Mouse (Mus musculus): ENCODE results near the gene Acvr2b. TPM values are rescaled to one million over a fixed set of nuclear protein-coding genes. Genes with fewer than 3 reads are reported as not detected.

Acvr2b gene
- polyA plus RNA-seq, 1 experiment from 2014 or later = 106 TPM

GRCm38 (mm10) chr9:119419852-119420438 lies 18.0 kb downstream of the Acvr2b start:
- Histone ChIP-seq H3K9me3 (ENCODE audit: control insufficient read depth, low read length) (no peaks in the 10 kb centered on the region), H3K9ac (ENCODE audit: low read length) (no peak overlapping the region), H3K4me3 (ENCODE audit: low read depth, low read length) (no peak overlapping the region), H3K27ac (ENCODE audit: low read depth, low read length) (no peak overlapping the region), H3K4me1 (replicated peaks; ENCODE audit: control insufficient read depth, insufficient read depth, low read length) (peaks cover 6% of the 10 kb centered on the region; the same call in 1 of the 2 replicates), H3K4me2 (ENCODE audit: low read depth, low read length, severe bottlenecking) (no peak overlapping the region), H3K27me3 (ENCODE audit: control insufficient read depth, insufficient read depth, low read length) (no peaks in the 10 kb centered on the region), H3K36me3 (ENCODE audit: control insufficient read depth, insufficient read depth, low read length) (no peaks in the 10 kb centered on the region; the same call in 1 of the 2 replicates)
- ATAC-seq (replicated peaks; ENCODE audit: low FRiP score) (no peak), DNase-seq (ENCODE audit: low spot score) (no peak)
- WGBS = 87% methylated on average over 12 of the region's 12 CpGs

GRCm38 (mm10) chr9:119425217-119425975 lies 23.5 kb downstream of the Acvr2b start:
- DNase-seq (ENCODE audit: low spot score) = no peak
- H3K4me2 ChIP-seq (ENCODE audit: low read depth, low read length, severe bottlenecking) = no peak overlapping the region
- 66% methylated on average over 7 of the region's 7 CpGs for WGBS
- H3K4me3 ChIP-seq (ENCODE audit: low read depth, low read length) = no peak overlapping the region
- no peak overlapping the region for H3K27ac ChIP-seq (ENCODE audit: low read depth, low read length)
- ATAC-seq (replicated peaks; ENCODE audit: low FRiP score) = no peak
- peaks cover 3% of the 10 kb centered on the region; the same call in 1 of the 2 replicates for H3K36me3 ChIP-seq (ENCODE audit: control insufficient read depth, insufficient read depth, low read length)
- H3K9me3 ChIP-seq (ENCODE audit: control insufficient read depth, low read length) = no peaks in the 10 kb centered on the region
- 0 out of 2 replicates have a peak, but pooled peaks cover 4% of the 10 kb centered on the region for H3K4me1 ChIP-seq (replicated peaks; ENCODE audit: control insufficient read depth, insufficient read depth, low read length)
- H3K9ac ChIP-seq (ENCODE audit: low read length) = no peak overlapping the region
- H3K27me3 ChIP-seq (ENCODE audit: control insufficient read depth, insufficient read depth, low read length) = no peaks in the 10 kb centered on the region

- H3K27me3 ChIP-seq (ENCODE audit: control insufficient read depth, insufficient read depth, low read length) = no peaks in the 10 kb centered on the region
- no peak overlapping the region for H3K4me2 ChIP-seq (ENCODE audit: low read depth, low read length, severe bottlenecking)
- H3K36me3 ChIP-seq (ENCODE audit: control insufficient read depth, insufficient read depth, low read length) = peaks cover 4% of the 10 kb centered on the region; the same call in 1 of the 2 replicates
- no peak overlapping the region for H3K27ac ChIP-seq (ENCODE audit: low read depth, low read length)
- H3K4me1 ChIP-seq (replicated peaks; ENCODE audit: control insufficient read depth, insufficient read depth, low read length) = 0 out of 2 replicates have a peak, but pooled peaks cover 4% of the 10 kb centered on the region
- H3K9ac ChIP-seq (ENCODE audit: low read length) = no peak overlapping the region
- H3K4me3 ChIP-seq (ENCODE audit: low read depth, low read length) = no peak overlapping the region
- ATAC-seq (replicated peaks; ENCODE audit: low FRiP score) (no peak), DNase-seq (ENCODE audit: low spot score) (no peak)
- WGBS = 91% methylated on average over 13 of the region's 13 CpGs
- H3K9me3 ChIP-seq (ENCODE audit: control insufficient read depth, low read length) = no peaks in the 10 kb centered on the region
Measured at GRCm38 (mm10) chr9:119425976-119426415, 24.1 kb downstream of the Acvr2b start.

GRCm38 (mm10) chr9:119426483-119426882 lies 24.6 kb downstream of the Acvr2b start:
- Histone ChIP-seq H3K9ac (ENCODE audit: low read length) (no peak overlapping the region), H3K36me3 (ENCODE audit: control insufficient read depth, insufficient read depth, low read length) (peaks cover 6% of the 10 kb centered on the region; the same call in 1 of the 2 replicates), H3K27ac (ENCODE audit: low read depth, low read length) (no peak overlapping the region), H3K9me3 (ENCODE audit: control insufficient read depth, low read length) (no peaks in the 10 kb centered on the region), H3K4me3 (ENCODE audit: low read depth, low read length) (no peak overlapping the region), H3K27me3 (ENCODE audit: control insufficient read depth, insufficient read depth, low read length) (no peaks in the 10 kb centered on the region), H3K4me2 (ENCODE audit: low read depth, low read length, severe bottlenecking) (no peak overlapping the region), H3K4me1 (replicated peaks; ENCODE audit: control insufficient read depth, insufficient read depth, low read length) (0 out of 2 replicates have a peak, but pooled peaks cover 4% of the 10 kb centered on the region)
- 83% methylated on average over 7 of the region's 7 CpGs for WGBS
- no peak for DNase-seq (ENCODE audit: low spot score)
- ATAC-seq (replicated peaks; ENCODE audit: low FRiP score) = no peak

- no peaks in the 10 kb centered on the region for H3K4me1 ChIP-seq (replicated peaks; ENCODE audit: control insufficient read depth, insufficient read depth, low read length)
- no peaks in the 10 kb centered on the region for H3K27me3 ChIP-seq (ENCODE audit: control insufficient read depth, insufficient read depth, low read length)
- peak; percentile 55 for ATAC-seq (replicated peaks; ENCODE audit: low FRiP score)
- no peak overlapping the region for H3K4me3 ChIP-seq (ENCODE audit: low read depth, low read length)
- 56% methylated on average over 7 of the region's 7 CpGs for WGBS
- H3K36me3 ChIP-seq (ENCODE audit: control insufficient read depth, insufficient read depth, low read length) = peaks cover 20% of the 10 kb centered on the region
- no peaks in the 10 kb centered on the region for H3K9me3 ChIP-seq (ENCODE audit: control insufficient read depth, low read length)
- no peak overlapping the region for H3K9ac ChIP-seq (ENCODE audit: low read length)
- H3K4me2 ChIP-seq (ENCODE audit: low read depth, low read length, severe bottlenecking) = no peak overlapping the region
- DNase-seq (ENCODE audit: low spot score) = peak; percentile 83
- no peak overlapping the region for H3K27ac ChIP-seq (ENCODE audit: low read depth, low read length)
Measured at GRCm38 (mm10) chr9:119430311-119430710, 28.4 kb downstream of the Acvr2b start.

- ATAC-seq (replicated peaks; ENCODE audit: low FRiP score) (no peak), DNase-seq (ENCODE audit: low spot score) (no peak)
- no peak overlapping the region for H3K9ac ChIP-seq (ENCODE audit: low read length)
- H3K36me3 ChIP-seq (ENCODE audit: control insufficient read depth, insufficient read depth, low read length) = peaks cover 19% of the 10 kb centered on the region
- no peaks in the 10 kb centered on the region for H3K9me3 ChIP-seq (ENCODE audit: control insufficient read depth, low read length)
- no peaks in the 10 kb centered on the region for H3K4me1 ChIP-seq (replicated peaks; ENCODE audit: control insufficient read depth, insufficient read depth, low read length)
- H3K27me3 ChIP-seq (ENCODE audit: control insufficient read depth, insufficient read depth, low read length) = no peaks in the 10 kb centered on the region
- no peak overlapping the region for H3K27ac ChIP-seq (ENCODE audit: low read depth, low read length)
- WGBS = 88% methylated on average over 2 of the region's 2 CpGs
- H3K4me3 ChIP-seq (ENCODE audit: low read depth, low read length) = no peak overlapping the region
- no peak overlapping the region for H3K4me2 ChIP-seq (ENCODE audit: low read depth, low read length, severe bottlenecking)
Measured at GRCm38 (mm10) chr9:119435855-119436254, 33.9 kb downstream of the Acvr2b start.

- Histone ChIP-seq H3K9me3 (ENCODE audit: control insufficient read depth, low read length) (no peaks in the 10 kb centered on the region), H3K4me2 (ENCODE audit: low read depth, low read length, severe bottlenecking) (no peak overlapping the region), H3K36me3 (ENCODE audit: control insufficient read depth, insufficient read depth, low read length) (peaks cover 13% of the 10 kb centered on the region), H3K9ac (ENCODE audit: low read length) (no peak overlapping the region), H3K27me3 (ENCODE audit: control insufficient read depth, insufficient read depth, low read length) (no peaks in the 10 kb centered on the region), H3K4me1 (replicated peaks; ENCODE audit: control insufficient read depth, insufficient read depth, low read length) (no peaks in the 10 kb centered on the region), H3K4me3 (ENCODE audit: low read depth, low read length) (no peak overlapping the region), H3K27ac (ENCODE audit: low read depth, low read length) (no peak overlapping the region)
- DNase-seq (ENCODE audit: low spot score) (no peak), ATAC-seq (replicated peaks; ENCODE audit: low FRiP score) (no peak)
- WGBS = 90% methylated on average over 12 of the region's 12 CpGs
Measured at GRCm38 (mm10) chr9:119438065-119438464, 36.1 kb downstream of the Acvr2b start.

GRCm38 (mm10) chr9:119438498-119439000 lies 36.6 kb downstream of the Acvr2b start:
- DNase-seq (ENCODE audit: low spot score) (no peak), ATAC-seq (replicated peaks; ENCODE audit: low FRiP score) (no peak)
- Histone ChIP-seq H3K4me1 (replicated peaks; ENCODE audit: control insufficient read depth, insufficient read depth, low read length) (no peaks in the 10 kb centered on the region), H3K9me3 (ENCODE audit: control insufficient read depth, low read length) (no peaks in the 10 kb centered on the region), H3K27me3 (ENCODE audit: control insufficient read depth, insufficient read depth, low read length) (no peaks in the 10 kb centered on the region), H3K36me3 (ENCODE audit: control insufficient read depth, insufficient read depth, low read length) (peaks cover 13% of the 10 kb centered on the region), H3K9ac (ENCODE audit: low read length) (no peak overlapping the region), H3K27ac (ENCODE audit: low read depth, low read length) (no peak overlapping the region), H3K4me2 (ENCODE audit: low read depth, low read length, severe bottlenecking) (no peak overlapping the region), H3K4me3 (ENCODE audit: low read depth, low read length) (no peak overlapping the region)
- WGBS = 94% methylated on average over 9 of the region's 9 CpGs
